Mouse (Mus musculus) cerebellum, adult 8-10 months (tissue): ENCODE results near the gene Atp6v1c2.

Experiments used
- DNase-seq: peaks from one replicate; pipeline ENCODE4 v3.0.0; 2022

The Atp6v1c2 gene

DNA sequence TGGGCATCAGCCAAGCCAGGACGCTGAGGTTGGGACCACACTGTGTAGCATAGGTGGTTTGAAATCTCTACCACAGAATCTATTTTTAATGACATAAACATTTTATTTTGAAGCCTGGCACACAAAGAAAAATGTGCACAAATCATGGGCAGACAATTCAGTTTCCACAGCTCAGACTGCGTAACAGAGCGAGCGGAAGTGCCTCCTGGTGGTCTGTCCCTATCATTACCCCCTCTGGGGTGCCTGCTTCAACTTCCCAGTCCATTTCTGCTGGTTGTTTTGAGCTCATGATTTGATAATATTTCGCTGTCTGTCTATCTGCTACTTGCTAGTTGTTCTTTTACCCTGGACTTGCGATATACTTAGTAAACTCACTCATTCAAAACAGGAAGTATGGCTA, 73.6 kb downstream of the Atp6v1c2 start:
- DNase-seq: no peak

DNA sequence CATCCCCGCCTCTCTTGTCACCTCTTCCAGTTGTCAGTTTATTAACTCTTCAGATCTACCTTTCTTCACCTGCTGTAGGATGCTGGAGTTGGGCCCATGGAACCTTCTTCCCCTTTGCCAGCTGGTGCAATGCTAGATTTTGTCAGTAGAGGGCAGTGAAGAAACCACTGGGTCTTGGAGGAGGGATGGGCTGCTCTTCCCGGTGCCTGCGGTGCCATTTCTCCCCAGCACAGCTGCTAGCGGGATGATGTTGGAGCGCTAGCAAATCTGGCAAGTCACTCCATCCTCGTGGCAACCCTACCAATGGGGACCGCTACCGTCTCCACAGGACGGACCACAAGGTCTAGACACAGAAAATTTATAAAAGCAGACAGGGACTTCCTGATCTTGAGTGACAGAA, 76.1 kb downstream of the Atp6v1c2 start:
- peak; percentile 66 for DNase-seq

DNA sequence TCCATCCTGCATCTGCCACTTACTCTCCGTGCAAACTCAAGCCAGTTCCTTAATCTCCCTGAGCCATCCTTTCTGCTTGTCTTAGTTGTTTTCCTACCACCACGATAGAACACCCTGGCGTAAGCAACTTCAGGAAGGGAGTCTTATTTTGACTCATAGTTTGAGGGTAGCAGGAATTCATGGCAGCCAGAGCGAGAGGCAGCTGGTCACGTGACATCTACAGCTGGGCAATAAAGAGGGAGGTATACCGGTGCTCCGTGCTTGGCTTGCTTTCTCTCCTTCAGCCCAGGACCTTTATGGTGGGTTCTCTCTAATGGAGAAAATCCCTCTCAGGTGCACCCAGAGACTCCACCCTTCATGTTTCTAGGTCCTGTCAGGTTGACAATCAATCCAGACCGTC, 78.2 kb downstream of the Atp6v1c2 start:
- no peak for DNase-seq

DNA sequence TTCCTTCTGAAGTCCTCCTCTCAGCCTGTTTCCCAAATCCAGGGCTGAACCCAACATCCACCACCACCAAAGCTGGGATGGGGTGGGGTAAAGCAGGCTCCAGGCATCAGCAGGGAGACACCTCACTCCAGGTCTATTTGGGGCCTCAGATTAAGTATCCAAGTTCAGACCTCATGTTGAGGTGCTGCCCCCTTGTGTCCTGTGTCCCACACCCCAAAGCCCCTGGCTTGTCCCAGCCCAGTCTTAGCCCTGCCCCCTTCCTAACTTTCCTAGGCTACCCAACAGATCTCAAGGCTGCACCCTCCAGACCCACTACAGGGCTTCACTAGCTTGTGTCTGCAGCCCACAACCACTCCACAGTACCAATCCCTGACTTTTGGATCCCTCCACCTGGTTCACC, 87.1 kb downstream of the Atp6v1c2 start:
- DNase-seq: no peak

DNA sequence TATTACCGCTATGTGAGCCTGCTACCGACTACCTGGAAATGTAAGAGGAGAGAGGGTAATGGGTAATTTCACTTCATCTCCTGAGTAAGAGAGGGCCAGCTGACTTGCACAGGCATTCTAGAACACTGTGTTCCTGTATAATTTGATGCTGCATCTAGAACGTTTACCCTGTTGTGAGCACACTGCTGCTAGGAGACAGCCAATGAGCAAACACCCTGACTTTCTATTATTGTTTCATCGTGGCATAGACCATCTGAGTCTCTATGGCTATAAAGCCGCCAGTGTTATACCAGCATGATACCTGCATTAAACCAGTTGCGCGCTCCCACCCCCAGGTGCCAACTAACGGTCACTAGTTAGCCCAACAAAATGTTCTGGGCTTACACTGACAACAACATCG, 87.5 kb downstream of the Atp6v1c2 start:
- no peak for DNase-seq

DNA sequence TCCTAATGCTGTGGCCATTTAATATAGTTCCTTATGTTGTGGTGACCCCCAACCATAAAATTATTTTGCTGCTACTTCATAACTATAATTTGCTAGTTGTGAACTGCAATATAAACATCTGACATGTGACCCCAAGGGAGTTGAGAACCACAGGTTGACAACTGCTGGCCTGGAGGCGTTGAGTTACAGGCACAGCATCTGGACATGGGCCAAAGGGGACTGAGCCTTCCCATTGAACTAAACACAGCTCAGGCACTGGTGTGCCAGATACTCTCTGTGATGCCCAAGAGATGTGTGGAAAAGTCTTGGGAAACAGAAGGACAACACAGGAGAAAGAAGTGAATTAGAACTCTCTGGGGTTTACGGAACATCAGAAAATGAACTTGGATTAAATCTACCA, 88.1 kb downstream of the Atp6v1c2 start:
- no peak for DNase-seq

DNA sequence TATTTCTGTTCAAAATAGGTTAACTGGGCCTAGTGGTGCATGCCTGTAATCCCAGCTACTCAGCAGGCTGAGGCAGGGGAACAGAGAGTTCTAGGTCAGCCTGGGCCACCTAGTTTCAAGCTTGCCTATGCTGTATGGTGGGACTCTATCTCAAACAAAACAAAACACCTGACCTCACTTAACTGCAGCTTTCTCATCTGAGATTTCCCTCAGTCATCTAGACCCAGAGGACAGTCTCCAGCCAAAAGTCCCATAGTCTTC, 89.8 kb downstream of the Atp6v1c2 start:
- DNase-seq: no peak

DNA sequence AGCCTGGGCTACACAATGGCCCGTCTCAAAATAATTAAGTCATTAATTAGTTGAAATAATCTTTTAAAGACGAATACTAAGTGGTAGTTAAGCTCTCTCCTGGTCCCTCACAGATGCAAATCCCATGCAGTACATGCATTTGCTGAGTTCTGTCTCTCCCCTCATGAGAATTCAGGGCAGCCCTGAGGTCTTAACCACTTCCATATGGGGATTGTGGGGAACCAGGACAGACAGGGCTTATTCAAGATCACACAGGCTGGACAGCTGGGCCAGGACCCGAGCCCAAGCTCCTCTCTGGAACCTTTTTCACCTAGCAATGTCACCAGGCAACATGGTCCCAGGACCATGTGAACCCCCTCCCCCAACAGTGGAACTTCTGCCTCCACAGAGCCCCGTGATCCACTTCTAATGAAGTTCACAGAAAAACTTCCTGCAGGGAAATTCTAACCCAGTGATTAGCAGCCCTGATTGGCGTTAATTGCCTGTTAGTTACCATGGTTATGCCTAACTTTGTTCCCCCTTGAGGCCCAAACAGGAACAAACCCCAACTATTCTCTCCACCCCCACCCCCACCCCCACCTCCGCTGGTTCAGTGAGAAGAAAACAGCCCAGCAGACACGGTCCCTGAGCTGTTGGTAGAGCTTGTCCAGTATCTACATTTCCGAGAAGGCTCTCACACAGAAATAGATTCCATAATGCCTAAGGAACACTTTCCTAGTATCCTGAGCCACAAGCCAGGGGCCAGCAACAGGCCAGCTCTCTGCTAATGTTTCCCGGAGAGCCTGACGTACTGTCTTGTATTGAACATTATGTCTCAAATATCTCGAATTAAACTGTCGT, 90.4 kb downstream of the Atp6v1c2 start:
- DNase-seq: no peak

DNA sequence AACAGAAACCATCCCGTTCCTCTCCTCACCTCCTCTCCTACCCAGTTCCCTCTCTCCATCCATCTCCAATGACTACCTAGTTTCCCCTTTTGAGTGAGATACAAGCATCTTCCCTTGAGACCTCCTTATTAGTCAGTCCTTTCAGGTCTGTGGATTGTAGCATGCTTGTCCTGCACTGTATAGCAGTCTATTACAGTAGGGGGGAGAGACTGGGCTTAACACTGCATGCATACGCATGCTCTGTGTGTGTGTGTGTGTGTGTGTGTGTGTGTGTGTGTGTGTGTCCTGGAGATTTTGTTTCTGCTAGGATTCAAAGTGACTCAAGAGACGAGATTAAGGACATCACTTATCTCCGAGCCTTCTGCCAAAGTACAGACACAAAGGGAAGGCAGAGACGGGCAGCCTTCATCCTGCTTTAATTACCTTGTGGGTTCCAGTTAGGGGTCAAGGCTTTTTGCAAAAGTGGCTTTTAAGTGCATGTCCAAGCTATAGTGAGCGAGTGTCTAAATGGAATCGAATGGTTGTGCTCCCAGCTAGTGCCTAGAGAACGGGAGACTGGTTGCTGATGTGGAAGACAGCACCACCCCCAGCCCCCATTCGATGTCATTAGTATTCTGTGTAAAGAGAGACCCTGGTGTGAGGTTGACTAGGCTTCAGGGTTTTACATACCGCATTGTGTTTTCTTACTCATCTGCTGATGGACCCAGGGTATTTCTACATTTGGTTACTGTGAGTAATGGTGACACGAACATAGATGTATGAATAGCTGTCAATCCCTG, 93.4 kb downstream of the Atp6v1c2 start:
- DNase-seq: no peak
